Mouse (Mus musculus) gastrocnemius, adult 2 months (tissue): ENCODE data around the gene Tgfbi. TPM values are rescaled to one million over a fixed set of nuclear protein-coding genes. Genes with fewer than 3 reads are reported as not detected.

ENCODE experiments used
- DNase-seq: peaks from one replicate; pipeline ENCODE4 v3.0.0; 2022
- H3K27ac ChIP-seq: fragments of 200-600 bp; 2 replicates; pipeline ENCODE4 v1.8.1; 2022; ENCODE audit warnings: mild to moderate bottlenecking
- H3K4me3 ChIP-seq: fragments of 200-600 bp; 2 replicates; pipeline ENCODE4 v1.8.1; 2022; ENCODE audit warnings: mild to moderate bottlenecking, moderate library complexity
- CTCF ChIP-seq: fragments of 200-600 bp; IDR thresholded peaks from 2 replicates; pipeline ENCODE4 v1.8.1; 2022; ENCODE audit warnings: antibody characterized with exemption, mild to moderate bottlenecking, moderate library complexity
- intact Hi-C: fragments of 180-260 bp; cut with DNase I; formaldehyde crosslinking; loops from one replicate; pipeline ENCODE4 v1.15.1; 2025
- total RNA-seq, 2 experiments: library from RNA; stranded (reverse); gene quantifications; 2 replicates each; pipeline ENCODE4 v1.2.3; 2021

Tgfbi gene
- total RNA-seq, 2 experiments from 2014 or later, result 13.0 to 24.8 TPM

- intact Hi-C loops, result no loop called here
- DNase-seq, result no peak
- no peak for TF ChIP-seq CTCF
- Histone ChIP-seq H3K4me3 (no peak overlapping the region), H3K27ac (no peak overlapping the region)
Measured at GRCm38 (mm10) chr13:56622201-56622757, 13.0 kb downstream of the Tgfbi start.

DNA sequence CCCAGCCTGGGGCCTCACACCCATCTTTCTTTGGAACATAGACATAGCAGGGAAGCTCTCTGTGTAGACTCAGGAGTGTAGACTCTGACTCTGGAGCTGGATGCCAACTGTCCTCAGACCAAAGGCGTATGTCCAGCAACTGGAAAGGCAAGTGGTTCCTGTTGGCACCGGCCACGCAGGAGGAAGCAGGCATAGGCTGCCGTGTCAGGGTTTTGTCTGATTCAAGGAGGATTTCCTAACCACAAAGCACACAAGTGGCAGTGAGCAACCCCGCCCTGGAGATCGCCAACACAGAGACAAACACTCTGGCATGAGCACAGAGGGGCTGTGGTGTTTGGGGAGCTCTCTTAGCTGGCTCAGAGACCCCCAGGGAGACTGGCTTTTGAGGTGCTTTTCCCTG is 17.2 kb downstream of the Tgfbi start:
- no peak for TF ChIP-seq CTCF
- no peak overlapping the region for H3K27ac ChIP-seq
- intact Hi-C loops, result no loop called here
- peak; percentile 53 for DNase-seq
- H3K4me3 ChIP-seq, result no peak overlapping the region

DNA sequence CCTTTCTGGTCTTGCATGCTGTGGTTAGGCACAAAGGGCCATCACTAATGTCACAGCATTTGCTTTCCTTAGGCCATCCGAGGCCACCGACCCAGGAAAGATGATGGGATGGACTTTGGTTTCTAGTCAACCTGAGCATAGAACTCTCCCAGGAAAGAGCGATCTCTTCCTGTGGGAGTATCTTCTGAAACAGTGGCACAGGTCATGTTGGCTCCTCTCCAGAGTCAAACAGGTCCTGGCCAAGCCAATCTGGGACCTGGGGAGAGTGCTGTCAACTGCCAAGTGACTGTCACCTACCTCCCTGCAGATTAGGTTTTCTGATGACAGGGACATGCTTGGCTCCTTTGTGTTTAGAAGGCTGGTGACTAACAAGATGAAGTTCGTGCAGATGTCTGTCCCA is 20.8 kb downstream of the Tgfbi start:
- Histone ChIP-seq H3K27ac (no peak overlapping the region), H3K4me3 (no peak overlapping the region)
- peak; percentile 10 for DNase-seq
- TF ChIP-seq CTCF, result no peak
- intact Hi-C loops, result no loop called here

- no peak overlapping the region for H3K4me3 ChIP-seq
- intact Hi-C loops, result no loop called here
- peak; percentile 8 for DNase-seq
- no peak for TF ChIP-seq CTCF
- no peak overlapping the region for H3K27ac ChIP-seq
Measured at GRCm38 (mm10) chr13:56630552-56630951, 21.2 kb downstream of the Tgfbi start.

GRCm38 (mm10) chr13:56631332-56631731 is 22.0 kb downstream of the Tgfbi start:
- intact Hi-C loops, result no loop called here
- peak; percentile 13 for DNase-seq
- no peak for TF ChIP-seq CTCF
- no peak overlapping the region for H3K4me3 ChIP-seq
- H3K27ac ChIP-seq, result no peak overlapping the region

- TF ChIP-seq CTCF, result no peak
- Histone ChIP-seq H3K27ac (peak overlapping the region; percentile 46), H3K4me3 (no peak overlapping the region)
- intact Hi-C loops, result no loop called here
- DNase-seq, result peak; percentile 22
Measured at GRCm38 (mm10) chr13:56634139-56634615, 24.9 kb downstream of the Tgfbi start.

- DNase-seq, result peak; percentile 66
- no peak for TF ChIP-seq CTCF
- Histone ChIP-seq H3K4me3 (no peak overlapping the region), H3K27ac (peak overlapping the region; percentile 46; the same call in 1 of the 2 replicates)
- intact Hi-C loops, result loop anchor here (5.0 kb wide), 1 partner anchor 68 kb away; no protein-coding TSS in a partner anchor
Measured at GRCm38 (mm10) chr13:56634920-56635319, 25.6 kb downstream of the Tgfbi start.

DNA sequence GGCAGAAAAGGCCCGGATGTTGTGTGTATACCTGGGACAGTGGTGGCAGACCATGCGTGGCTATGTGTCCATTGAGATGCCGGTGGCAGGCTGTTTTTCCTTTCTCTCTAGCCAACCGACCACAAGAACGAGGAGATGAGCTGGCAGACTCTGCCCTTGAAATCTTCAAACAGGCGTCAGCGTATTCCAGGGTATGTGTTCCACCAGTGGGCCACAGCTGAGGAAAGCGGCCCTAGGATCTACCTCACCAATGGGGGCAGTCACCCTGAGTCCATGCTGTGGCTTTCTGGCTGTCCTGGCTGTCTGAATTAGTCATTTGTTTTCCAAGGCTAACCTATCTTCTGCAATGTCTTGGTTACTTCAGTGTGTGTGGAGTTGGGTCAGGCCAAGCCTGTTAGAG is 27.7 kb downstream of the Tgfbi start:
- no peak overlapping the region for H3K4me3 ChIP-seq
- intact Hi-C loops, result loop anchor here (5.0 kb wide), 1 partner anchor 70 kb away; no protein-coding TSS in a partner anchor
- peak; percentile 9 for DNase-seq
- no peak for TF ChIP-seq CTCF
- H3K27ac ChIP-seq, result no peak overlapping the region

- Histone ChIP-seq H3K4me3 (no peak overlapping the region), H3K27ac (no peak overlapping the region)
- peak; percentile 56 for DNase-seq
- intact Hi-C loops, result no loop called here
- peak; percentile 59 for TF ChIP-seq CTCF
Measured at GRCm38 (mm10) chr13:56641746-56642145, 32.4 kb downstream of the Tgfbi start.

DNA sequence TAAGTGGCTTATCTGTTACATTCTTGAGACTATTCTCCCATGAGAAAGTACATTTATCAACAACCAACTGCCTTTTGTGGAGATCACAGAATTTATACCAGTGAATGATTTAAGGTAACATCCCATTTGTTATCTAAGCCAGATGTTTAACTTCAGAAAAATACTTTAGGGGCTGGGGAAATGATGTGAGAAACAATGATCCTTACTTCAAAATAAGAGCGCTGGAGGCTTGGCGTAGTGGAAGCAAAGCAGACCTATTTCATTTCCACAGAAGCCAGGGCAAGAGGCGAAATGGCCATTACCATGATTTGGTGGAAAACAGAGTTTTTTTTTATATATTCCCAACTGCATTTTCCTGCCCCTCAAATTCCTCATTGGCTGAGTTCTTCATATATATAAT is 34.7 kb downstream of the Tgfbi start:
- no peak for TF ChIP-seq CTCF
- intact Hi-C loops, result no loop called here
- Histone ChIP-seq H3K27ac (no peak overlapping the region), H3K4me3 (no peak overlapping the region)
- DNase-seq, result no peak

DNA sequence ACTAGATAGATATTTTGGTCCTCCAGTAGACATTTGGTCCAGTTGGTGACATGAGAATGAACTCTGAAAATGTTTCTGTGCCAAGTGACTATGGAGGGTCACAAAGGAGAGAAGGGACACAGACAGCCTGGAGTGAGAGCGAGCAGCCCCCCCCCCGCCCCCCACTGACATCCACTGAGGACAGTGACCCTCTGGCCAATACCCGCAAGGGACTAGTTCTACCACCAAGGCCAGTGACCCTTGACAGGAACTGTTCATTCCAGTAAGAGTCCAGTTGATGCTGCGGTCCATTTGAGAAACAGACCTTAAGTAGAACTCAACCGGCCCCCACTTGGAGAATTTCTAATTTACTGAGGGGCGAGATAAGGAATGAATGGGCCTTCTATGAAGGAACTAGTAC is 36.4 kb downstream of the Tgfbi start:
- intact Hi-C loops, result no loop called here
- H3K27ac ChIP-seq, result no peak overlapping the region
- DNase-seq, result peak; percentile 11
- no peak for TF ChIP-seq CTCF
- no peak overlapping the region for H3K4me3 ChIP-seq

DNA sequence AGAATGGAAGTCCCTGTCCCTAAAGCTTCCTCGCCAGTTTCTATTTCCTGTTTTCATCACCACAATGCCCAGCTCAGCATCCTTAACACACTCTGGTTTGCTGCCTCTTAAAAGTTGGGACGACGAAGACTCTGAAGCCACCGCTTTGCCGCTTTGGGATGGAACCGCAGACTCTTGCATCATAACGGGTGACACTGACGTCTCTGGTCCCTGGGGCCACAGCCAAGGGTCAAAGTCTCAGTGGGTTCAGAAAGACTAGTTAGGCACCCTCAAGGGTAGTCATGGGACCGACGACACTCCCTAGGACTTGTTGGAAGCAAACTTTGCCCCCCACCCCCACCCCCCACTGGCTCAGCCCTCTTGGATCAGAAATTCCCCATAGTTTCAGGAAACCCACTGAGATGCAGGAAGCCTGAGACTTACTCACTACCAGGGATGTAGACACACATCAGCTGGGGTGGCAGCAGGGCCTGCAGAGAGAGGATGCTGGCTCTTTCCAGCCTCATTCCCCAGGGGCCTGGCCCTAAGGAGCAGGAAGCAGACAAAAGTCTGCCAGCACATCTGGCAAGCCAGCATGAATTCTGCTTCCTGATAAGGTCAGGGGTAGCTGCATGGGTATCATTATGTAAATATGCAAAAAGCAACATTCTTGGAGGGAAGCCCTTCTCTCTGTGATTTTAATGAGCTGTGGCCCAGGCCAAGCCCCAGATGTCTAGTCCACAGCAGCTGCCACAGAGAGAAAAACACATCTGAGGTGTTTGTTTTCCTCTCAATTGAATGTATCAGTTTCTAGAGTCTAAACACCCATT is 38.5 kb downstream of the Tgfbi start:
- Histone ChIP-seq H3K27ac (peak overlapping the region; percentile 63), H3K4me3 (no peak overlapping the region)
- no peak for TF ChIP-seq CTCF
- DNase-seq, result peak; percentile 58
- intact Hi-C loops, result no loop called here

GRCm38 (mm10) chr13:56650020-56650419 is 40.7 kb downstream of the Tgfbi start:
- Histone ChIP-seq H3K4me3 (no peak overlapping the region), H3K27ac (no peak overlapping the region)
- DNase-seq, result no peak
- no peak for TF ChIP-seq CTCF
- intact Hi-C loops, result no loop called here
